Mouse (Mus musculus) MEL (cell line): Measurements from ENCODE around the gene Sh3rf1. TPM values are rescaled to one million over a fixed set of nuclear protein-coding genes. Genes with fewer than 3 reads are reported as not detected.

Source experiments
- DNase-seq: peaks from one replicate; pipeline ENCODE4 v3.0.0; 2011; ENCODE audit warnings: low read depth, low spot score
- H3K27ac ChIP-seq: 2 replicates; pipeline ENCODE4 v1.5.1; 2012; ENCODE audit warnings: low read depth, mild to moderate bottlenecking, control low read depth, low read length, moderate library complexity; ENCODE audit not compliant: control insufficient read depth
- H3K27me3 ChIP-seq, 2 experiments: fragments of 150-350 bp in 1 of 2; sonication (generic) in 1 of 2; 2 replicates each; pipeline ENCODE4 v1.6.1; 2012; ENCODE audit warnings: low read length in 2 of 2, mild to moderate bottlenecking in 2 of 2, improper control_type of control experiment in 1 of 2, moderate library complexity in 1 of 2; ENCODE audit not compliant: insufficient read depth in 2 of 2, control insufficient read depth in 1 of 2
- H3K36me3 ChIP-seq, 2 experiments: 2 replicates each; pipeline ENCODE4 v1.6.1; 2012 to 2014; ENCODE audit warnings: low read length in 2 of 2, improper control_type of control experiment in 1 of 2, inconsistent platforms in 1 of 2, mild to moderate bottlenecking in 1 of 2; ENCODE audit not compliant: insufficient read depth in 2 of 2, control insufficient read depth in 1 of 2
- H3K4me1 ChIP-seq, 2 experiments: fragments of 150-350 bp in 1 of 2; sonication (generic) in 1 of 2; 2 replicates each; pipeline ENCODE4 v1.6.1; 2012; ENCODE audit warnings: low read length in 2 of 2, improper control_type of control experiment in 1 of 2, mild to moderate bottlenecking in 1 of 2; ENCODE audit not compliant: insufficient read depth in 2 of 2, control insufficient read depth in 1 of 2
- H3K4me3 ChIP-seq, 2 experiments: fragments of 150-350 bp in 1 of 2; sonication (generic) in 1 of 2; 2 replicates each; pipeline ENCODE4 v1.5.1; 2012; ENCODE audit warnings: low read depth in 2 of 2, low read length in 2 of 2, mild to moderate bottlenecking in 2 of 2, moderate library complexity in 2 of 2, control low read depth in 1 of 2, improper control_type of control experiment in 1 of 2; ENCODE audit not compliant: control insufficient read depth in 1 of 2, insufficient read depth in 1 of 2
- H3K79me2 ChIP-seq: 2 replicates; pipeline ENCODE4 v1.6.1; 2012; ENCODE audit warnings: mild to moderate bottlenecking, low read length, moderate library complexity; ENCODE audit not compliant: control insufficient read depth, poor library complexity, insufficient read depth
- H3K9ac ChIP-seq: 2 replicates; pipeline ENCODE4 v1.6.1; 2012; ENCODE audit warnings: low read depth, mild to moderate bottlenecking, control low read depth, low read length, moderate library complexity; ENCODE audit not compliant: control insufficient read depth, poor library complexity, severe bottlenecking
- H3K9me3 ChIP-seq: fragments of 150-350 bp; sonication (generic); replicated peaks from 2 replicates; pipeline ENCODE4 v1.6.1; 2012; ENCODE audit warnings: mild to moderate bottlenecking, low read length, improper control_type of control experiment, moderate library complexity; ENCODE audit not compliant: insufficient read depth
- EP300 ChIP-seq, 2 experiments: IDR thresholded peaks; 2 replicates each; pipeline ENCODE4 v1.6.1; 2011; ENCODE audit warnings: improper control_type of control experiment in 2 of 2, low read length in 2 of 2, low read depth in 1 of 2, mild to moderate bottlenecking in 1 of 2
- GATA1 ChIP-seq: IDR thresholded peaks from 2 replicates; pipeline ENCODE4 v1.6.1; 2011; ENCODE audit warnings: low read depth, low read length, improper control_type of control experiment
- JUND ChIP-seq: IDR thresholded peaks from 2 replicates; pipeline ENCODE4 v1.6.1; 2011; ENCODE audit warnings: low read depth, mild to moderate bottlenecking, improper control_type of control experiment, low read length
- MAFK ChIP-seq: IDR thresholded peaks from 2 replicates; pipeline ENCODE4 v1.6.1; 2011; ENCODE audit warnings: low read depth, mild to moderate bottlenecking, low read length, improper control_type of control experiment, borderline replicate concordance
- MXI1 ChIP-seq: IDR thresholded peaks from 2 replicates; pipeline ENCODE4 v1.6.1; 2011; ENCODE audit warnings: mild to moderate bottlenecking, low read depth, low read length, improper control_type of control experiment
- POLR2AphosphoS5 ChIP-seq: IDR thresholded peaks from 2 replicates; pipeline ENCODE4 v1.6.1; 2012; ENCODE audit warnings: low read depth, borderline replicate concordance, mild to moderate bottlenecking, inconsistent platforms, low read length, moderate library complexity, mixed read lengths
- RCOR1 ChIP-seq: IDR thresholded peaks from 2 replicates; pipeline ENCODE4 v1.6.1; 2012; ENCODE audit warnings: low read depth, mild to moderate bottlenecking, inconsistent platforms, low read length, improper control_type of control experiment
- UBTF ChIP-seq: IDR thresholded peaks from 2 replicates; pipeline ENCODE4 v1.6.1; 2012; ENCODE audit warnings: low read depth, mild to moderate bottlenecking, inconsistent platforms, low read length, improper control_type of control experiment, moderate library complexity, borderline replicate concordance; ENCODE audit not compliant: insufficient read depth
- ZC3H11A ChIP-seq: IDR thresholded peaks from 2 replicates; pipeline ENCODE4 v1.6.1; 2012; ENCODE audit warnings: low read depth, mild to moderate bottlenecking, inconsistent platforms, low read length, improper control_type of control experiment
- ZMIZ1 ChIP-seq: IDR thresholded peaks from 2 replicates; pipeline ENCODE4 v1.6.1; 2012; ENCODE audit warnings: low read depth, mild to moderate bottlenecking, inconsistent platforms, low read length, improper control_type of control experiment, moderate library complexity
- ZNF384 ChIP-seq: IDR thresholded peaks from 2 replicates; pipeline ENCODE4 v1.6.1; 2012; ENCODE audit warnings: low read depth, mild to moderate bottlenecking, inconsistent platforms, low read length, improper control_type of control experiment
- polyA plus RNA-seq, 2 experiments: library from polyadenylated mRNA; stranded (reverse) in 1 of 2; unstranded in 1 of 2; fragments of >175 nt in 1 of 2; fragments of >200 nt in 1 of 2; gene quantifications; 2 replicates each; pipeline versions ENCODE4 v1.2.1 to v1.2.4; 2012; ENCODE audit warnings: low replicate concordance in 2 of 2, low read depth in 1 of 2; ENCODE audit not compliant: insufficient read length in 2 of 2, insufficient read depth in 1 of 2, missing spikeins in 1 of 2
- total RNA-seq: library from RNA; depleted of rRNA; stranded (reverse); fragments of 300-350 nt; gene quantifications from 2 replicates; pipeline ENCODE4 v1.2.3, GENCODE M21; 2012

Gene Sh3rf1
- total and polyA plus RNA-seq, 3 experiments = 1.5 to 5.9 TPM; not detected in 1

GRCm38 (mm10) chr8:61200254-61200887 lies 23.3 kb upstream of the Sh3rf1 start:
- H3K4me3 ChIP-seq = no peak overlapping the region
- peaks cover 0 to 2% of the 10 kb centered on the region in 2 experiments; a peak in 1 of 4 replicates for H3K36me3 ChIP-seq
- H3K9ac ChIP-seq = no peak overlapping the region
- H3K27me3 ChIP-seq = no peaks in the 10 kb centered on the region
- peak; percentile 76 for DNase-seq
- no peak for TF ChIP-seq POLR2AphosphoS5
- TF ChIP-seq GATA1 = peak; percentile 78
- TF ChIP-seq EP300 (IDR thresholded peaks at IDR 0.05; ENCODE audit: low read depth in 1 of 2, low read length in 2 of 2) = 0 out of 4 replicates have a peak, but pooled peaks of 1 of the 2 experiments have one; percentile 1
- no peaks in the 10 kb centered on the region for H3K9me3 ChIP-seq
- H3K27ac ChIP-seq = no peak overlapping the region
- H3K79me2 ChIP-seq = no peaks in the 10 kb centered on the region
- peaks cover 0 to 10% of the 10 kb centered on the region in 2 experiments; a peak in 3 of 4 replicates for H3K4me1 ChIP-seq

- DNase-seq = no peak
- Histone ChIP-seq H3K9ac (no peak overlapping the region), H3K79me2 (no peaks in the 10 kb centered on the region), H3K27ac (no peak overlapping the region), H3K27me3 (peaks cover 0 to 2% of the 10 kb centered on the region in 2 experiments; a peak in 1 of 4 replicates), H3K4me3 (no peak overlapping the region), H3K9me3 (no peaks in the 10 kb centered on the region), H3K4me1 (peaks cover 0 to 10% of the 10 kb centered on the region in 2 experiments; a peak in 3 of 4 replicates), H3K36me3 (peaks cover 0 to 2% of the 10 kb centered on the region in 2 experiments; a peak in 1 of 4 replicates)
- no peak for TF ChIP-seq MAFK
- no peak for TF ChIP-seq JUND
- TF ChIP-seq MXI1 = no peak
- TF ChIP-seq RCOR1 = no peak
- TF ChIP-seq ZMIZ1 = no peak
Measured at GRCm38 (mm10) chr8:61203035-61203826, 20.4 kb upstream of the Sh3rf1 start.

DNA sequence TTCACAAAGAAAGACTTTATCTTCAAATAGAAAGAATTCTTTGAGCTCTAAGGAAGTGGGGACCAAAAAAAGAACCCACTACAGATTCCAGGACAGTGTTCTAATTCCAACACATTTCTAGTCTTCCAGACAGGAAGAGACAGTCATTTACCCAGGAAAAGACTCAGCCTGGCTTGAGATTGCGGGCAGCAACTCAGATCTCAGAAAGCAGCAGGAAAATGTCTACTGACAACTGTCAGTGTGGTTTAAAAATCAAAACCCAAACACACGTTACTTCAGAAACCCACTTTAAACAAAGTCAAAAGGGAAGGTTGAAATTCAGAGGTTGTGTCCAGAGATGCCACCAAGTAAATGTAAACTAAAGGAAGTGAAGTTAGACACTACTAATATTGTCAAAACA lies 16.8 kb upstream of the Sh3rf1 start:
- Histone ChIP-seq H3K9me3 (no peaks in the 10 kb centered on the region), H3K27ac (no peak overlapping the region), H3K4me3 (no peak overlapping the region), H3K4me1 (peaks cover 0 to 3% of the 10 kb centered on the region in 2 experiments; a peak in 2 of 4 replicates), H3K9ac (no peak overlapping the region), H3K36me3 (no peaks in the 10 kb centered on the region), H3K79me2 (no peaks in the 10 kb centered on the region), H3K27me3 (peaks cover 0 to 2% of the 10 kb centered on the region in 2 experiments; a peak in 2 of 4 replicates)
- DNase-seq = no peak
- TF ChIP-seq ZC3H11A (no peak), UBTF (no peak), ZNF384 (no peak)
